Mouse (Mus musculus) liver, embryonic 16.5 days (tissue): ENCODE results near the gene Senp7. TPM values are rescaled to one million over a fixed set of nuclear protein-coding genes. Genes with fewer than 3 reads are reported as not detected.

Experiments
- ATAC-seq: fragments of 200-750 bp; cut with Nextera tagmentation; 2 replicates; pipeline ENCODE4 v1.8.0; 2017; ENCODE audit warnings: low read depth, mild to moderate bottlenecking, moderate number of reproducible peaks, moderate library complexity
- H3K27ac ChIP-seq: fragments of 300-500 bp; sonication (generic); 2 replicates; pipeline ENCODE4 v1.5.1; 2014; ENCODE audit warnings: mild to moderate bottlenecking, low read length
- H3K27me3 ChIP-seq: fragments of 300-500 bp; sonication (generic); 2 replicates; pipeline ENCODE4 v1.6.1; 2014; ENCODE audit warnings: low read depth, low read length, mixed read lengths; ENCODE audit not compliant: control insufficient read depth, insufficient read depth
- H3K36me3 ChIP-seq: fragments of 300-500 bp; sonication (generic); 2 replicates; pipeline ENCODE4 v1.6.1; 2014; ENCODE audit warnings: mild to moderate bottlenecking; ENCODE audit not compliant: control insufficient read depth, insufficient read depth
- H3K4me1 ChIP-seq: fragments of 300-500 bp; sonication (generic); 2 replicates; pipeline ENCODE4 v1.6.1; 2014; ENCODE audit warnings: low read depth, low read length, mixed read lengths; ENCODE audit not compliant: control insufficient read depth
- H3K4me2 ChIP-seq: fragments of 300-500 bp; sonication (generic); 2 replicates; pipeline ENCODE4 v1.6.1; 2014; ENCODE audit warnings: low read depth, low read length, mixed read lengths
- H3K4me3 ChIP-seq: fragments of 300-500 bp; sonication (generic); 2 replicates; pipeline ENCODE4 v1.5.1; 2014; ENCODE audit warnings: low read depth, mild to moderate bottlenecking, low read length
- H3K9ac ChIP-seq: fragments of 300-500 bp; sonication (generic); 2 replicates; pipeline ENCODE4 v1.6.1; 2014; ENCODE audit warnings: low read depth, low read length
- H3K9me3 ChIP-seq: fragments of 300-500 bp; sonication (generic); replicated peaks from 2 replicates; pipeline ENCODE4 v1.6.1; 2016; ENCODE audit warnings: low read length; ENCODE audit not compliant: control insufficient read depth
- WGBS: fragments of 180-500 bp; shearing (Covaris S2); extraction: QIAGEN DNeasy Blood & Tissue Kit; methylation state at CpG from one replicate; pipeline ENCODE4 v1.1.7; 2014; ENCODE audit not compliant: insufficient replicate concordance; 5-methylcytosine and 5-hydroxymethylcytosine counted together
- polyA plus RNA-seq: library from polyadenylated mRNA; unstranded; fragments of >200 nt; fragmentation: Nextera tagmentation; extraction: Ambion mirVana; gene quantifications from 2 replicates; pipeline ENCODE4 v1.2.1, GENCODE M21; 2015

Gene Senp7
- polyA plus RNA-seq, 1 experiment from 2014 or later, result 16.0 TPM

DNA sequence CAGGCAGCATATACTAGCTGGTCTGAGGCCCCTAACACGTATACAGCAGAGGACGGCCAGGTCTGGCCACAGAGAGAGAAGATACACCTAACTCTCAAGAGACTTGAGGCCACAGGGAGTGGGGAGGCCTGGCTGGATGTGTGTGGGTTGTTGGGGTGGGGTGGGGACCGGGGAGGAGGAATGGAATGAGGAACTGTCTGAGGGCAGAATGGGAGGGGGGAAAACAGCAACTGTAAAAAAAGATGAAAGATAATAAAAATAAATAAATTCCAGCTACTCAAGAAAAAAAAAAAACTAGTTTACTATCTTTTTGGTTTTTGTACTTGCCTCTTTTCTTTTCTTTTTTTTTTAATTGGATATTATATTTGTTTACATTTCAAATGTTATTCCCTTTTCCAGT, 91.8 kb downstream of the Senp7 start:
- H3K9ac ChIP-seq, result no peak overlapping the region
- H3K4me1 ChIP-seq, result no peaks in the 10 kb centered on the region
- no peaks in the 10 kb centered on the region for H3K9me3 ChIP-seq
- 30% methylated on average over 3 of the region's 3 CpGs for WGBS
- H3K4me3 ChIP-seq, result no peak overlapping the region
- H3K27me3 ChIP-seq, result no peaks in the 10 kb centered on the region
- ATAC-seq, result no peak
- no peak overlapping the region for H3K27ac ChIP-seq
- no peak overlapping the region for H3K4me2 ChIP-seq
- H3K36me3 ChIP-seq, result no peaks in the 10 kb centered on the region

GRCm38 (mm10) chr16:56144876-56145555, 96.9 kb downstream of the Senp7 start:
- WGBS, result 94% methylated on average over 17 of the region's 17 CpGs
- Histone ChIP-seq H3K4me3 (no peak overlapping the region), H3K4me1 (no peaks in the 10 kb centered on the region), H3K4me2 (no peak overlapping the region), H3K9ac (no peak overlapping the region), H3K36me3 (no peaks in the 10 kb centered on the region), H3K9me3 (no peaks in the 10 kb centered on the region), H3K27me3 (no peaks in the 10 kb centered on the region), H3K27ac (no peak overlapping the region)
- ATAC-seq, result no peak

DNA sequence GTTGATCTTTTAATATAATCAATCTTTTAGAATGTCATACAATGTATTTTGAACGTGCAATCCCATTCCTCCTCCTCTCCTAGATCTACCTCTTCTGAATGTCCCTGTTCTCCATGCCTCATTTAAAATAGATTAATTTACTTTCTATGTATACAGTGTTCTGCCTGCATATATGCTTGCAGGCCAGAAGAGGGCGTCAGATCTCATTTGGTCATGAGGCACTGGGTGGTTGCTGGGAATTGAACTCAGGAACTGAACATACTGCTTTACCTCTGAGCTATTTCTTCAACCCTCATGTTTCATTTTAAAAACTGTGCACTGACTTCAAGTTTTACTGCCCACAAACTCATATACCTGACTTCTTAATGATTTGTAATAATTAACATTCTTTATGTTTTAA, 99.5 kb downstream of the Senp7 start:
- 37% methylated on average over 2 of the region's 2 CpGs for WGBS
- Histone ChIP-seq H3K9me3 (no peaks in the 10 kb centered on the region), H3K27ac (no peak overlapping the region), H3K9ac (no peak overlapping the region), H3K4me3 (no peak overlapping the region), H3K4me2 (no peak overlapping the region), H3K4me1 (no peaks in the 10 kb centered on the region), H3K27me3 (no peaks in the 10 kb centered on the region), H3K36me3 (no peaks in the 10 kb centered on the region)
- no peak for ATAC-seq

DNA sequence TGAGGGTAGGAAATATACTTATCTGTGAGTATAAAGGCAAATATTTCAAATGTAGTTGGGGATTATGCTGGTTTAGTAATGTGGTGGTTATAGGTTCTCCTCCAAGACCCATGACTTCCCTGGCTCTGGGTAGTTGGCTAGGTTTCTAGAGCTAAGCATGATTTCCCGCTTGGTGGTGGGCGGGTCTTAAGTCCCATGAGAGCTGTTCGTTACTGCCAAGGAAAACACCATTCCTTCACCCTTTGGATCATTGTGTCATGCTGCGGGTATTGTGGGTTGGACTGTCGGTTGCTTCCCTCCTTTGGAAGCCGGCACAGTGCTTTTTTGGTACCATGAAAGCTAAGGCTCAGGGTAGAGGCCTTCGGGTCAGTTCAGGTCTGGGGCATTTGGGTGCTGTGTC, 115.3 kb downstream of the Senp7 start:
- Histone ChIP-seq H3K9me3 (no peaks in the 10 kb centered on the region), H3K27ac (no peak overlapping the region), H3K4me2 (no peak overlapping the region), H3K27me3 (no peaks in the 10 kb centered on the region), H3K9ac (no peak overlapping the region), H3K4me1 (no peaks in the 10 kb centered on the region), H3K36me3 (peaks cover 3% of the 10 kb centered on the region), H3K4me3 (no peak overlapping the region)
- no peak for ATAC-seq
- 78% methylated on average over 7 of the region's 7 CpGs for WGBS

- no peak overlapping the region for H3K9ac ChIP-seq
- ATAC-seq, result no peak
- peaks cover 8% of the 10 kb centered on the region for H3K36me3 ChIP-seq
- no peaks in the 10 kb centered on the region for H3K4me1 ChIP-seq
- H3K4me3 ChIP-seq, result no peak overlapping the region
- no peak overlapping the region for H3K4me2 ChIP-seq
- H3K27me3 ChIP-seq, result no peaks in the 10 kb centered on the region
- no peak overlapping the region for H3K27ac ChIP-seq
- no peaks in the 10 kb centered on the region for H3K9me3 ChIP-seq
These were observed 122.1 kb downstream of the Senp7 start for GRCm38 (mm10) chr16:56170247-56170646.

- Histone ChIP-seq H3K36me3 (peaks cover 9% of the 10 kb centered on the region), H3K9me3 (no peaks in the 10 kb centered on the region), H3K9ac (no peak overlapping the region), H3K4me1 (no peaks in the 10 kb centered on the region), H3K4me2 (no peak overlapping the region), H3K27ac (no peak overlapping the region), H3K4me3 (no peak overlapping the region), H3K27me3 (no peaks in the 10 kb centered on the region)
- WGBS, result 63% methylated on average over 8 of the region's 8 CpGs
- ATAC-seq, result no peak
These were observed 127.9 kb downstream of the Senp7 start for GRCm38 (mm10) chr16:56175867-56176581.

GRCm38 (mm10) chr16:56186863-56187262, 138.7 kb downstream of the Senp7 start:
- Histone ChIP-seq H3K9ac (no peak overlapping the region), H3K36me3 (peaks cover 10% of the 10 kb centered on the region; the same call in 1 of the 2 replicates), H3K27ac (no peak overlapping the region), H3K4me3 (no peak overlapping the region), H3K4me2 (no peak overlapping the region), H3K9me3 (no peaks in the 10 kb centered on the region), H3K27me3 (no peaks in the 10 kb centered on the region), H3K4me1 (no peaks in the 10 kb centered on the region)
- peak; percentile 78 for ATAC-seq
- 75% methylated on average over 4 of the region's 4 CpGs for WGBS

GRCm38 (mm10) chr16:56188198-56188597, 140.1 kb downstream of the Senp7 start:
- Histone ChIP-seq H3K9ac (no peak overlapping the region), H3K27me3 (no peaks in the 10 kb centered on the region), H3K9me3 (no peaks in the 10 kb centered on the region), H3K36me3 (peaks cover 10% of the 10 kb centered on the region; the same call in 1 of the 2 replicates), H3K4me1 (no peaks in the 10 kb centered on the region), H3K4me3 (no peak overlapping the region), H3K4me2 (no peak overlapping the region), H3K27ac (no peak overlapping the region)
- 87% methylated on average over 9 of the region's 9 CpGs for WGBS
- no peak for ATAC-seq

- Histone ChIP-seq H3K27me3 (no peaks in the 10 kb centered on the region), H3K4me2 (no peak within 1 kb of the TSS), H3K9ac (no peak within 1 kb of the TSS), H3K27ac (no peak within 1 kb of the TSS), H3K36me3 (no peaks in the 10 kb centered on the region), H3K9me3 (no peaks in the 10 kb centered on the region), H3K4me3 (no peak within 1 kb of the TSS), H3K4me1 (no peaks in the 10 kb centered on the region)
- no peak for ATAC-seq
- 75% methylated on average over 6 of the region's 6 CpGs for WGBS
These were observed 155.9 kb downstream of the Senp7 start, which contains the start of gene Impg2 for GRCm38 (mm10) chr16:56204051-56204450. Gene Impg2, plus strand, starts transcription at chr16:56204313.
